Mouse (Mus musculus) lung, embryonic 16.5 days (tissue): ENCODE measurements around the gene Lrp1. TPM values are rescaled to one million over a fixed set of nuclear protein-coding genes. Genes with fewer than 3 reads are reported as not detected.

Experiments used
- ATAC-seq: fragments of 200-750 bp; cut with Nextera tagmentation; 2 replicates; pipeline ENCODE4 v1.8.0; 2017; ENCODE audit warnings: low read depth, mild to moderate bottlenecking, moderate library complexity
- H3K27ac ChIP-seq: fragments of 300-500 bp; sonication (generic); 2 replicates; pipeline ENCODE4 v1.5.1; 2014; ENCODE audit warnings: mild to moderate bottlenecking, control low read depth, low read length
- H3K27me3 ChIP-seq: fragments of 300-500 bp; sonication (generic); 2 replicates; pipeline ENCODE4 v1.6.1; 2014; ENCODE audit warnings: low read depth, low read length, mixed read lengths; ENCODE audit not compliant: control insufficient read depth, insufficient read depth
- H3K36me3 ChIP-seq: fragments of 300-500 bp; sonication (generic); 2 replicates; pipeline ENCODE4 v1.6.1; 2014; ENCODE audit warnings: low read length; ENCODE audit not compliant: control insufficient read depth, insufficient read depth
- H3K4me1 ChIP-seq: fragments of 300-500 bp; sonication (generic); replicated peaks from 2 replicates; pipeline ENCODE4 v1.6.1; 2014; ENCODE audit warnings: low read length, mixed read lengths; ENCODE audit not compliant: control insufficient read depth, insufficient read depth
- H3K4me2 ChIP-seq: fragments of 300-500 bp; sonication (generic); 2 replicates; pipeline ENCODE4 v1.6.1; 2014; ENCODE audit warnings: low read depth, low read length, control low read depth
- H3K4me3 ChIP-seq: fragments of 300-500 bp; sonication (generic); 2 replicates; pipeline ENCODE4 v1.5.1; 2014; ENCODE audit warnings: mild to moderate bottlenecking, low read length, control low read depth
- H3K9ac ChIP-seq: fragments of 300-500 bp; sonication (generic); 2 replicates; pipeline ENCODE4 v1.6.1; 2014; ENCODE audit warnings: low read length, control low read depth
- H3K9me3 ChIP-seq: fragments of 300-500 bp; sonication (generic); 2 replicates; pipeline ENCODE4 v1.6.1; 2016; ENCODE audit warnings: low read length; ENCODE audit not compliant: control insufficient read depth
- WGBS: fragments of 180-500 bp; shearing (Covaris S2); extraction: QIAGEN DNeasy Blood & Tissue Kit; methylation state at CpG from one replicate; pipeline ENCODE4 v1.1.7; 2014; 5-methylcytosine and 5-hydroxymethylcytosine counted together
- polyA plus RNA-seq: library from polyadenylated mRNA; unstranded; fragments of >200 nt; fragmentation: Nextera tagmentation; extraction: Ambion mirVana; gene quantifications from 2 replicates; pipeline ENCODE4 v1.2.1, GENCODE M21; 2015

Gene Lrp1
- polyA plus RNA-seq, 1 experiment from 2014 or later, result 78.9 TPM

- peaks cover 15% of the 10 kb centered on the region for H3K36me3 ChIP-seq
- peaks cover 73% of the 10 kb centered on the region for H3K4me1 ChIP-seq
- WGBS, result 53% methylated on average over 8 of the region's 8 CpGs
- H3K4me3 ChIP-seq, result no peak overlapping the region
- ATAC-seq, result peak; percentile 10; the same call in 1 of the 2 replicates
- H3K27me3 ChIP-seq, result no peaks in the 10 kb centered on the region
- H3K9me3 ChIP-seq, result no peaks in the 10 kb centered on the region
- H3K27ac ChIP-seq, result peak overlapping the region; percentile 32; the same call in 1 of the 2 replicates
- H3K4me2 ChIP-seq, result no peak overlapping the region
- no peak overlapping the region for H3K9ac ChIP-seq
Measured at GRCm38 (mm10) chr10:127598607-127599006, 22.3 kb downstream of the Lrp1 start.

- Histone ChIP-seq H3K4me3 (no peak overlapping the region), H3K4me1 (peaks cover 75% of the 10 kb centered on the region), H3K9me3 (no peaks in the 10 kb centered on the region), H3K9ac (no peak overlapping the region), H3K36me3 (peaks cover 19% of the 10 kb centered on the region), H3K27ac (peak overlapping the region; percentile 55), H3K4me2 (no peak overlapping the region), H3K27me3 (no peaks in the 10 kb centered on the region)
- no peak for ATAC-seq
- WGBS, result 66% methylated on average over 5 of the region's 5 CpGs
Measured at GRCm38 (mm10) chr10:127597311-127597901, 23.5 kb downstream of the Lrp1 start.

- Histone ChIP-seq H3K36me3 (peaks cover 13% of the 10 kb centered on the region), H3K9me3 (no peaks in the 10 kb centered on the region), H3K4me3 (no peak overlapping the region), H3K4me1 (peaks cover 83% of the 10 kb centered on the region), H3K4me2 (no peak overlapping the region), H3K9ac (peak overlapping the region; percentile 33; the same call in 1 of the 2 replicates), H3K27me3 (no peaks in the 10 kb centered on the region), H3K27ac (peak overlapping the region; percentile 78)
- ATAC-seq, result peak; percentile 35
- WGBS, result 34% methylated on average over 7 of the region's 7 CpGs
Measured at GRCm38 (mm10) chr10:127596321-127596941, 24.5 kb downstream of the Lrp1 start.

- H3K9ac ChIP-seq, result 0 out of 2 replicates have a peak overlapping the region, but pooled peaks have one; percentile 6
- peak overlapping the region; percentile 78 for H3K27ac ChIP-seq
- 69% methylated on average over 30 of the region's 30 CpGs for WGBS
- H3K4me2 ChIP-seq, result no peak overlapping the region
- no peak overlapping the region for H3K4me3 ChIP-seq
- H3K4me1 ChIP-seq, result peaks cover 80% of the 10 kb centered on the region
- peaks cover 16% of the 10 kb centered on the region for H3K36me3 ChIP-seq
- H3K9me3 ChIP-seq, result no peaks in the 10 kb centered on the region
- no peak for ATAC-seq
- no peaks in the 10 kb centered on the region for H3K27me3 ChIP-seq
Measured at GRCm38 (mm10) chr10:127594930-127595715, 25.8 kb downstream of the Lrp1 start.

- no peak overlapping the region for H3K4me2 ChIP-seq
- peaks cover 73% of the 10 kb centered on the region for H3K4me1 ChIP-seq
- no peak overlapping the region for H3K4me3 ChIP-seq
- H3K9me3 ChIP-seq, result no peaks in the 10 kb centered on the region
- 46% methylated on average over 8 of the region's 8 CpGs for WGBS
- peak overlapping the region; percentile 51 for H3K27ac ChIP-seq
- ATAC-seq, result no peak
- H3K27me3 ChIP-seq, result no peaks in the 10 kb centered on the region
- H3K36me3 ChIP-seq, result peaks cover 16% of the 10 kb centered on the region
- no peak overlapping the region for H3K9ac ChIP-seq
Measured at GRCm38 (mm10) chr10:127594405-127594804, 26.5 kb downstream of the Lrp1 start.

GRCm38 (mm10) chr10:127592850-127593249, 28.1 kb downstream of the Lrp1 start:
- H3K4me1 ChIP-seq, result peaks cover 59% of the 10 kb centered on the region
- H3K36me3 ChIP-seq, result peaks cover 22% of the 10 kb centered on the region
- no peak overlapping the region for H3K27ac ChIP-seq
- 37% methylated on average over 13 of the region's 13 CpGs for whole genome bisulfite sequencing
- H3K9ac ChIP-seq, result 0 out of 2 replicates have a peak overlapping the region, but pooled peaks have one; percentile 4
- H3K9me3 ChIP-seq, result no peaks in the 10 kb centered on the region
- ATAC-seq, result no peak
- H3K27me3 ChIP-seq, result no peaks in the 10 kb centered on the region
- no peak overlapping the region for H3K4me3 ChIP-seq
- H3K4me2 ChIP-seq, result no peak overlapping the region

- no peak overlapping the region for H3K27ac ChIP-seq
Measured at GRCm38 (mm10) chr10:127592423-127592822, 28.5 kb downstream of the Lrp1 start.

GRCm38 (mm10) chr10:127591514-127591913, 29.4 kb downstream of the Lrp1 start:
- Histone ChIP-seq H3K9ac (no peak overlapping the region), H3K4me3 (no peak overlapping the region), H3K4me2 (no peak overlapping the region), H3K27ac (peak overlapping the region; percentile 41), H3K4me1 (peaks cover 46% of the 10 kb centered on the region), H3K36me3 (peaks cover 22% of the 10 kb centered on the region), H3K27me3 (no peaks in the 10 kb centered on the region), H3K9me3 (no peaks in the 10 kb centered on the region)
- ATAC-seq, result peak; percentile 90
- 22% methylated on average over 7 of the region's 7 CpGs for WGBS

More at GRCm38 (mm10) chr10:127592423-127592822, 28.5 kb downstream of the Lrp1 start:
- ATAC-seq, result no peak
- Histone ChIP-seq H3K36me3 (peaks cover 22% of the 10 kb centered on the region), H3K9ac (no peak overlapping the region), H3K27me3 (no peaks in the 10 kb centered on the region), H3K4me2 (no peak overlapping the region), H3K4me3 (no peak overlapping the region), H3K9me3 (no peaks in the 10 kb centered on the region), H3K4me1 (peaks cover 55% of the 10 kb centered on the region)
- 79% methylated on average over 7 of the region's 7 CpGs for WGBS

GRCm38 (mm10) chr10:127590831-127591451, 30.0 kb downstream of the Lrp1 start:
- no peak overlapping the region for H3K4me3 ChIP-seq
- WGBS, result 73% methylated on average over 7 of the region's 7 CpGs
- ATAC-seq, result peak; percentile 1
- H3K9ac ChIP-seq, result no peak overlapping the region
- H3K36me3 ChIP-seq, result peaks cover 22% of the 10 kb centered on the region
- H3K9me3 ChIP-seq, result no peaks in the 10 kb centered on the region
- peaks cover 40% of the 10 kb centered on the region for H3K4me1 ChIP-seq
- no peaks in the 10 kb centered on the region for H3K27me3 ChIP-seq
- H3K4me2 ChIP-seq, result no peak overlapping the region
- H3K27ac ChIP-seq, result peak overlapping the region; percentile 41
